Mouse (Mus musculus) liver, embryonic 14.5 days (tissue): ENCODE data around the gene Cox14. TPM values are rescaled to one million over a fixed set of nuclear protein-coding genes. Genes with fewer than 3 reads are reported as not detected.

Experiments used
- ATAC-seq: fragments of 200-750 bp; cut with Nextera tagmentation; 2 replicates; pipeline ENCODE4 v1.8.0; 2017; ENCODE audit warnings: moderate number of reproducible peaks, mild to moderate bottlenecking, moderate library complexity; ENCODE audit not compliant: insufficient read depth
- DNase-seq, 3 experiments: peaks; one replicate each; pipeline ENCODE4 v3.0.0-alpha.2; 2012 to 2013; ENCODE audit warnings: low read depth in 3 of 3, low spot score in 3 of 3
- H3K27ac ChIP-seq: fragments of 300-500 bp; sonication (generic); 2 replicates; pipeline ENCODE4 v1.5.1; 2014; ENCODE audit warnings: moderate library complexity, mild to moderate bottlenecking, control low read depth, inconsistent platforms
- H3K27me3 ChIP-seq: fragments of 300-500 bp; sonication (generic); 2 replicates; pipeline ENCODE4 v1.6.1; 2014; ENCODE audit warnings: mild to moderate bottlenecking, low read length, moderate library complexity; ENCODE audit not compliant: control insufficient read depth, insufficient read depth
- H3K36me3 ChIP-seq: fragments of 300-500 bp; sonication (generic); replicated peaks from 2 replicates; pipeline ENCODE4 v1.6.1; 2014; ENCODE audit warnings: low read depth; ENCODE audit not compliant: control insufficient read depth, insufficient read depth
- H3K4me1 ChIP-seq, 2 experiments: fragments of 200-500 bp in 1 of 2; fragments of 300-500 bp in 1 of 2; sonication (generic) in 1 of 2; replicated peaks; 2 replicates each; pipeline ENCODE4 v1.6.1; 2012 to 2014; ENCODE audit warnings: antibody characterized with exemption in 1 of 2, inconsistent platforms in 1 of 2, low read length in 1 of 2; ENCODE audit not compliant: control insufficient read depth in 2 of 2, insufficient read depth in 2 of 2
- H3K4me2 ChIP-seq: fragments of 300-500 bp; sonication (generic); 2 replicates; pipeline ENCODE4 v1.6.1; 2014; ENCODE audit warnings: low read depth, mild to moderate bottlenecking, control low read depth, moderate library complexity
- H3K4me3 ChIP-seq, 2 experiments: fragments of 200-500 bp in 1 of 2; fragments of 300-500 bp in 1 of 2; sonication (generic) in 1 of 2; 2 replicates each; pipeline ENCODE4 v1.5.1; 2012 to 2014; ENCODE audit warnings: low read depth in 2 of 2, low read length in 2 of 2, mild to moderate bottlenecking in 2 of 2, control low read depth in 1 of 2, inconsistent platforms in 1 of 2, moderate library complexity in 1 of 2; ENCODE audit not compliant: insufficient read depth in 1 of 2
- H3K9ac ChIP-seq: fragments of 300-500 bp; sonication (generic); replicated peaks from 2 replicates; pipeline ENCODE4 v1.6.1; 2014; ENCODE audit warnings: mild to moderate bottlenecking, control low read depth, moderate library complexity
- H3K9me3 ChIP-seq: fragments of 300-500 bp; sonication (generic); 2 replicates; pipeline ENCODE4 v1.6.1; 2016; ENCODE audit warnings: low read length, mixed read lengths; ENCODE audit not compliant: control insufficient read depth
- CTCF ChIP-seq: IDR thresholded peaks from 2 replicates; pipeline ENCODE4 v1.5.1; 2016; ENCODE audit warnings: antibody characterized with exemption, low read depth, control low read depth
- EP300 ChIP-seq: IDR thresholded peaks from 2 replicates; pipeline ENCODE4 v1.6.1; 2016; ENCODE audit warnings: antibody characterized with exemption, low read depth
- WGBS: fragments of 180-500 bp; shearing (Covaris S2); extraction: QIAGEN DNeasy Blood & Tissue Kit; methylation state at CpG from one replicate; pipeline ENCODE4 v1.1.7; 2014; ENCODE audit not compliant: insufficient replicate concordance; 5-methylcytosine and 5-hydroxymethylcytosine counted together
- polyA plus RNA-seq, 2 experiments: library from polyadenylated mRNA; depleted of rRNA in 1 of 2; stranded (reverse) in 1 of 2; unstranded in 1 of 2; fragments of >200 nt; fragmentation: Nextera tagmentation in 1 of 2; extraction: Ambion mirVana in 1 of 2; gene quantifications; 2 replicates each; pipeline versions ENCODE4 v1.2.1 to v1.2.3; 2012 to 2014

Cox14 gene
- polyA plus RNA-seq, 2 experiments: 67.6 to 84.9 TPM

DNA sequence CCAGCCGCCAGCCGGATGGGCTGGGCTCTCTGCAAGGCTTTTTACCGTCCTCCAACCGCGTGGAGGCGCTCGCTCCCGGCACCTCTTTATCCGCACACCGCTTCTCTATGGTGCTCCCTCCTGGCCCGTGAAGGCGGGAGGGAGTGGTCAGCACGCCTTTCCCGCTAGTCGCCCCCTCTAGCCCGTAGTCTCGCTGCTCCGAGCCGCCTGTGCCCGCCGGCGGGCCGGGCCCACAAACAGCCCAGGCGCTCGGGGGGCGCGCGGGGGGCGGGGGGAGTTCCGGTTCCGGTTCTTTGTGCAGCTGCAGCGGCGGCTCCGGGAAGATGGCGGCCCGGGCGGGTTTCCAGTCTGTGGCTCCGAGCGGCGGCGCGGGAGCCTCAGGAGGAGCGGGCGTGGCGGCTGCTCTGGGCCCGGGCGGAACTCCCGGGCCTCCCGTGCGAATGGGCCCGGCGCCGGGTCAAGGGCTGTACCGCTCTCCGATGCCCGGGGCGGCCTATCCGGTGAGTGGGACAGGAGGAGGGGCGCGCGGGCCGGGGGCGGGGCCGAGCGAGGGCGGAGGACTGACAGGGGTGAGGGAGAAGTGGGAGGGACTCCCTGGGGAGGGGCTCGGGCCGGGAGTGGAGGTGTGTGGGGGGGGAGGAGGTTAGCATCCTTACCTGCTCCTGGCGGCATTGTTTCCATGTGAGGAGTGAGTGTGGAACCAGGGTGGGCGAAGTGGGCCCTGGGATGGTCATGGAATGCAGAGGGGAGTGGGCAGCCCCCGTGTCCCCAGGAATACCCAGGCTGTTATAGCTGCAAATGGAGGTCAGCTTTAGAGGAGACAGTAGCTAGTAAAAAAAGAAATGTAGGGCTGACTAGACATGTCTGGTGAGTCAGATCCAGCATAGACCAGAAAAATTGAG, 23.2 kb upstream of the Cox14 start, which contains the start of gene Smarcd1:
Smarcd1 (plus strand) TSS at position 131 of the 902 bp plus-strand sequence.
- Histone ChIP-seq H3K9ac (peak within 1 kb of the TSS; percentile 94), H3K9me3 (no peaks in the 10 kb centered on the region), H3K4me2 (peak within 1 kb of the TSS; percentile 67), H3K27ac (peak within 1 kb of the TSS; percentile 56), H3K27me3 (no peaks in the 10 kb centered on the region), H3K4me1 (peaks cover 3 to 4% of the 10 kb centered on the region in 2 experiments; a peak in 2 of 4 replicates), H3K4me3 (peak within 1 kb of the TSS; percentile 65 to 89), H3K36me3 (peaks cover 3% of the 10 kb centered on the region; the same call in 1 of the 2 replicates)
- TF ChIP-seq CTCF (peak; percentile 94), EP300 (0 out of 2 replicates have a peak, but pooled peaks have one; percentile 18)
- 1% methylated on average over 62 of the region's 71 CpGs for WGBS
- ATAC-seq (peak; percentile 92), DNase-seq (peak; percentile 79 to 82 (median 80))

DNA sequence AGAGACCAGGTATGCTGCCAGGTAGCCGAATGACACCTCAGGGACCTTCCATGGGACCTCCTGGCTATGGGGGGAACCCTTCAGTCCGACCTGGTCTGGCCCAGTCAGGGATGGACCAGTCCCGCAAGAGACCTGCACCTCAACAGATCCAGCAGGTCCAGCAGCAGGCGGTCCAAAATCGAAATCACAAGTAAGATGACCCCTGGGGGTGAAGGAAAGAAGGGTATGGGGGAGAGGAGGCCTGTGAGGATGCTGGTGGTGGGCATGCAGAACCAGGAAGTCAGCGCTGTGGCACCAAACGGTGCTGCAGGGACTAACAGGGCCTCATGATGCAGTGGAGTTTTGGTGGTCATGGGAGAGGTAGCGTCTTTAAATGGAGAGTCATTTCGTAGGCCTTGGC, 22.3 kb upstream of the Cox14 start:
- Histone ChIP-seq H3K9me3 (no peaks in the 10 kb centered on the region), H3K9ac (no peak overlapping the region), H3K36me3 (peaks cover 8% of the 10 kb centered on the region), H3K4me1 (peaks cover 3 to 4% of the 10 kb centered on the region in 2 experiments; a peak in 2 of 4 replicates), H3K27me3 (no peaks in the 10 kb centered on the region), H3K4me3 (no peak overlapping the region; a peak in 1 of 4 replicates), H3K4me2 (peak overlapping the region; percentile 67), H3K27ac (no peak overlapping the region)
- DNase-seq (no peak), ATAC-seq (no peak)
- TF ChIP-seq EP300: no peak
- TF ChIP-seq CTCF: no peak
- 76% methylated on average over 9 of the region's 9 CpGs for WGBS

DNA sequence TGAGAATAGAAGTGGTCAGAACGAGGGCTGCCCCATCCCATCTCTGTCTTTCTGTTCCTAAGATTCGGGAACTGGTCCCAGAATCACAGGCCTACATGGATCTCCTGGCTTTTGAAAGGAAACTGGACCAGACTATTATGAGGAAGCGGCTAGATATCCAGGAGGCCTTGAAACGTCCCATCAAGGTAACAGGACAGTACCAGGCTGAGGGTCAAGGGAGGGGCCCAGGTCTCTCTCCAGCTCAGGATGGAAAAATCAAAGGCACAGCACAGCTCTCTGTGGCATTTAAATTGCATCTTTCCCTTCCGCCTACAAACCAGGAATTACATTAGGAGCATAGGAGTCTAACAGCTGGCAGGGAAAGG, 21.8 kb upstream of the Cox14 start:
- no peak overlapping the region for H3K27ac ChIP-seq
- no peak for DNase-seq
- no peak for ATAC-seq
- peaks cover 8% of the 10 kb centered on the region for H3K36me3 ChIP-seq
- TF ChIP-seq EP300 (no peak), CTCF (no peak)
- no peak overlapping the region for H3K4me3 ChIP-seq
- peaks cover 3 to 4% of the 10 kb centered on the region in 2 experiments; a peak in 2 of 4 replicates for H3K4me1 ChIP-seq
- WGBS: 75% methylated on average over 5 of the region's 5 CpGs
- H3K27me3 ChIP-seq: no peaks in the 10 kb centered on the region
- no peak overlapping the region for H3K4me2 ChIP-seq
- H3K9ac ChIP-seq: no peak overlapping the region
- H3K9me3 ChIP-seq: no peaks in the 10 kb centered on the region

DNA sequence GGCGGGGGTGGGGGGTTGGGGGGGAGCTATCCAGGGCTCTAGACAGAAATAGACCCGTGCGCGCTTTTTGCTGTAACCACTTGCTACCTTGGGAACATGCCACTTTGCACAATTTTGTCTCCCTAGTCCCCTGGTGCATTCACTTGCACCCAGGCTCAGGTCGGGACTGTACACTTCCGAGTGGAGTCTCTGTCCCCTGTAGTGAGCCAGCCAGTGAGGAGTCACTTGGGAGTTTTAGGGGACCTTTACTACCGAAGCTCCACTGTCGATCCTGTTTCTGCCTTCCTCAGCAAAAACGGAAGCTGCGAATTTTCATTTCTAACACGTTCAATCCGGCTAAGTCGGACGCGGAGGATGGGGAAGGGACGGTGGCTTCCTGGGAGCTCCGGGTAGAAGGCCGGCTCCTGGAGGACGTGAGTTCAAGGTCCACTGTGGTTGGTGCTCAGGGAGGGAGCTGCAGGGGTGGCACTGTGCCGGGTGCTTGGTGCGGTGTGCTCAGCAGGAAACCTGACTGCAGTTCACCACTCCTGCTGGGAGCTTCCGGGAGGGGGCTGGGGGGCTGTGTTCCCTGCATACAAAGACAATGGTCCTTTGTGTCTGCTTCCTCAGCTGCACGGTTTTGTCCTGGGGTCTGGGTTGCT, 21.3 kb upstream of the Cox14 start:
- Histone ChIP-seq H3K9ac (no peak overlapping the region), H3K27ac (no peak overlapping the region)
- no peak for DNase-seq

DNA sequence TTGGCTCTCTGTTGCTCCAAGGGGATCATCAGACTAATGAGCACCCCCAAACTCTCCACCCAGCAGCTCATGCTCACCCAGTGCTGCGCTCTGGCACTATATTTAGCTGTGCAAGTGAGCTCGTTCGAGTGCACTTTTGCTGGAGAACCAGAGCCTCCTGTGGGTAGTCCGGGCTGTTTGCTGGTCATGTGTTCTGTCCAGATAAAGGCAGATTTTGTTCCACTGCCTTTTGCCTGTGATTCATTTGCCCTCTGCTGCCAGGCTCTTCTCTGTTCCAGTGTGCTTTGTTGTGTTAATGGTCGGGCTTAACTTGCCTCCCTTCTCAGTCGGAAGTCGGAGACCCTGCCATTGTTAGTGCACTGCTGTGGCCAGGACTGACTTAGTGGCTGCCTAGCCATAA, 20.5 kb upstream of the Cox14 start:
- DNase-seq (no peak), ATAC-seq (no peak)
- H3K4me3 ChIP-seq: no peak overlapping the region
- TF ChIP-seq CTCF: no peak
- no peak for TF ChIP-seq EP300
- H3K9ac ChIP-seq: no peak overlapping the region
- 52% methylated on average over 7 of the region's 7 CpGs for WGBS
- no peaks in the 10 kb centered on the region for H3K27me3 ChIP-seq
- peaks cover 17% of the 10 kb centered on the region for H3K36me3 ChIP-seq
- H3K4me2 ChIP-seq: no peak overlapping the region
- peaks cover 3 to 4% of the 10 kb centered on the region in 2 experiments; a peak in 2 of 4 replicates for H3K4me1 ChIP-seq
- no peaks in the 10 kb centered on the region for H3K9me3 ChIP-seq
- no peak overlapping the region for H3K27ac ChIP-seq

More for the DNA sequence above, 21.3 kb upstream of the Cox14 start:
- no peak for TF ChIP-seq EP300
- TF ChIP-seq CTCF: no peak
- H3K27me3 ChIP-seq: no peaks in the 10 kb centered on the region
- H3K4me1 ChIP-seq: peaks cover 3 to 4% of the 10 kb centered on the region in 2 experiments; a peak in 2 of 4 replicates
- ATAC-seq: no peak
- H3K4me2 ChIP-seq: no peak overlapping the region
- H3K36me3 ChIP-seq: peaks cover 11% of the 10 kb centered on the region
- H3K4me3 ChIP-seq: no peak overlapping the region
- H3K9me3 ChIP-seq: no peaks in the 10 kb centered on the region
- 64% methylated on average over 23 of the region's 23 CpGs for WGBS
